Mouse (Mus musculus): Measurements from ENCODE around the gene Gabarap.

DNA sequence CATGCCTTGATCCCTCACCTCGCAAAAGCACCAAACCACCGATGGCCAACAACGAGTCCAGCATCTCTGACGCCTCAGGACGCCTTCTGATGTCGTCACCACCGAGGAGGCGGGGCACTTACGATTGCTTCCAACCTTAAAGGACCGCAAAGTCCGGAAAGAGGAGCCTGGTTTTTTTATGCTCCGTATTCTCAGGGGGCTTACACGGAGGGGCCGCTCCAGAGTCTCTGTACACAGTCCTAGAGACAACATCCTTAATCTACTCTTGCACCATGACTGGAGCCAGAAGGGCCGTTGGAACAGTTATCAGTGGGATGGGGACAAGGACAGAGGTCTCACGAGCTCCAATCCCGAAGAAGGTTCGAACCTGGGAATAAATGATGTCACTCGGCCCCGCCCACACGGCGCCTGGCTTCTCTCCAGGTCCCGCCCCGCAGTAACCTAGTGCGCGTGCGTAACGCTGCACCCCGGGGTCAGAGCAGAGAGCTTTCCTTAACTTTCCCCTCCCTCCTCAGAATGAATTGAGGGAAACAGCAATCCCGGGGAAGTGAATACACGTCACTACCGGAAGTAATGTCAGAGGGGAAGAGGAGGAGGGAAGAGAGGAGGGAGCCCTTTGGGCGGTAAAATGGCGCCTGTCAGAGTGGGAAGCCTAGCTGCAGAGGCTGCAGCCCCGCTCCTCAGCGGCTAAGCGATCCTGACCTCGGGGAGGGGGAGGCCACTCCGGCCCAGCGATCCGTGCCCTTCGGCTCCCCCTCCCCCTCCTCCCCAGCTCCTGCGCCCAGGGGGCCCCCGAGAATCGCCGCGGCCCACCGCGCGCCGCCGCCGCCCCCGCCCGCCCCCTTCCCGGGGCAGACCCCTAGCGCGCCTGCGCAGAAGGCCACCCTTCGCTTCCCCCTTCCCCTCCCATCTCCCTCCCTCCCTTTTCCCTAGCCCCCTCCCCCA lies 10.5 kb upstream of the Gabarap start:
- no peak for TF ChIP-seq GATA1 (IDR thresholded peaks at IDR 0.05; ENCODE audit: borderline replicate concordance, low read length)
- TF ChIP-seq FLI1 (IDR thresholded peaks at IDR 0.05; ENCODE audit: low read length): peak; percentile 90; the same call in 1 of the 2 replicates
